Mouse (Mus musculus): ENCODE measurements at regions not wholly inside any gene's neighbourhood (a gene's known extent, or its start where the extent isn't known, plus 50 kb on each side); places are given as distances from the start of the nearest gene placed in this dataset.

DNA sequence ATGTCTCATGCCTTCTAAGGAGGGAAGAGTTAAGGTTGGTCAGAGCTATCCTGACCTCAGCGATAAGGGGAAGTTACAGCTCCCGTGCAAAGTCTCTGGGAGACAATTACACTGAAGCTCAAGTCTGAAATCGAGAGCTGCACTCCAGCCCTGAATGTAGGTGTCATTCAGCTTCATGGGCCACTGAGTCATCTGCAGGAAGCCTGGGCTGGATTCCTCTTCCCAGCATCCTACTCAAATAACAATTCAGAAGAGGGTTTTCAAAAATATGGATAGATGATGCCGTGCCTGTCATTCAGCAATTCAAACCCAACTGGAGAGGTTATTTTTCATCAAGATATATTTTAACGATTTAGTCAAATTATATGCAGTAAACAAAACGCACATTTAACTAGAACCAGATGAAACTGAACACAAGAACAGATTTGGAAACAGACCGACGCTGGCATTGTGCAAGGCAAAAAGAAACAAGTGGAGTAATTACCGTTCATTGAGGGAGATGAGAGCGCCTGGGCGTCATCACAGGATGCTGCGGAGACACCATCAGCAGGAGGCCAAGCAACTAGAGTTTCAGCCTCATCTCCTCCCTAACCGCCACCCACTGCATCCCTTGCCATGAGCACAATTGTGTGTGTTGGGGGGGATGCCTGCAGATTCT, 57.8 kb upstream of the Cfap46 start:
- ATAC-seq (ENCODE audit: low TSS enrichment), result peak; percentile 83

DNA sequence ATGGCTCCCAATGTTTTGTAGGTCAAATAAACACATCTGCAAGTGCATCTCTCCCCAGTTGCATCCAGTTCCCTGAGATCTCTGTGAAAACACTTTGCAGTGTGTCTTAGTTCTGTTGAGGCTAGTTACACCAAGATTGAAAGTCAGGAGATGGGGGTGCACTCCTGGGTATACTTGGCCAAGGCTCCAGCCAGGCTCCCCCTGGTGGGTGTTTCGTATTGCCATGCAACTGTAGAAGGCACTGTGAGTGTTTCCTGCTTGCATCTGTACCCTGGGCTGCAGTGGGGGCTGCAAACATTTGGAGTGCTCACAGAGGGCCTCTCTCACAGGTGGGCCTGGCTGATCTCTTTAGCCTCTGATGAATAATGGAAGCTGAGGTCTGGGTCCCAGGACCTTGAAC, 63.2 kb upstream of the Cfap46 start:
- peak; percentile 79; the same call in 1 of the 2 replicates for ATAC-seq (ENCODE audit: low TSS enrichment)

DNA sequence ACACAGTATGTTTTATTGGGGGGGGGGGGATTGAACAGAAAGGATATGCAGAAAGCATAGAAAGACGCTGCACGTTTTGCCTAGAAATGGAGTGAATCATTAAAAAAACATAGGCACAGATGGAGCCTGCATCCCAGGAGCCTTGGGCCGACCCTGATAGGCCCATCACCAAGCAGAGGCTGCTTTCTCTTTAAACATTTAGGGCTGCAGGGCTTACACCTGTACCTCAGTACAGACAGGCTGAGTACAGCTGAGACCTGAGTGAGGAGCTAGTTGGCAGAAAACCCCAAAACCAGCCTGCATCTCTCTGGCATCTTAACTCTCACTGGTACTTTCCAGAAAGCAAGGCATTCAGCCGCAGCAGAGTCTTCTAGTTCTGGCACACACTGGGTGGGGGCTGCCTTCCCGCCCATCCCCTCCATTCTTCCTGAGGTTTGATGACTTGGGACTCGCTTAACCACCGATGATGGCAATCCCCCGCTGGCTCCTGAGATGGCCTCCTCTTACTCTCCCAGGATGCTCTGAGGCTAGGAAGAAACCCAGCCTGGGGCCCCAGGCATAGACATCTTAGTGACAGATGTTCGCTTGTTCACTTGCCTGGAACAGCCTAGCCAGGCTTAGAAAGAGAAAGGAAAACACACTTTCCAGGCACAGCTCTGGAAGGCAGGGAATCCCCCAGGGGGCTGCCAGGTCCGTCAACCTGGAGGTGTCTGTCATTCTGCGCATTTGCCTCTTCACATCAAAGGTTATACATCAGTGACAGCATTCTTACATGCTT, 63.9 kb upstream of the Cfap46 start:
- ATAC-seq (ENCODE audit: low TSS enrichment), result peak; percentile 34; the same call in 1 of the 2 replicates

DNA sequence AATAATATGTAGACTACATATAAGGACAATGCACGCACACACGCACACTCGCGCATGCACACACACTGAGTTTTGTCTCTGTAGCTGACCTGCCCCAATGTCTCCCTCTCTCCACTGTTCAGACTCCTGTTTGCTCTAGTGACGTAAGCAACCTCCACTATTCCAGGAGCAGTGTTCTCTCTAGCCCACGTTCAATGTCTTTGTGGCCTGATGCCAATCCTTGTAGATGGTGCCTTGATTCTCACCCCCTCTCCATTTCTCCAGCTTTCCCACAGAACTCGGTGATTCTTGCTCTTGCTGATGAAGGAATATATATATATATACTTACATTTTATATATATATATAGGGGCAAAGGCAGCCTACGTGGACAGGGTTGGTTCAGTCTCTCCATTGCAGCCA, 71.4 kb upstream of the Cfap46 start:
- ATAC-seq (ENCODE audit: low TSS enrichment), result peak; percentile 50; the same call in 1 of the 2 replicates

DNA sequence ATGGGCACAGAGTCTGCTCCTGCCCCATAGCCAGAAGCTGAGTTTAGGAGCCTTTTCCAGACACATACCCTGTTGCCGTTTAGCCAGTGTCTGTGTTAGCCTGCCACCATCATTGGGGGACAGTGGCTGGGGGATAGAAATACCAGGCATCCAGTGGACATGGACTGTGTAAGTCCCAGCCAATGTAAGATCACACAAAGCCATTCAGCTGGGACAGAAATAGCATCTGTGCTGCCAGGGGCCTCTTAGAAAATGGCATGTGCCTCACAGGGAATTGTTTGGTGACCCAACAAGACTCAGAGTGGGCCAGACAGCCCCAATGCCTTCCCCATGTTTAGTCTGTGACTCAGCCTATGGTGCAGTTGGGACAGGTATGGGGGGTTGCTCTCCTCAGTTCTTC, 71.5 kb upstream of the Adgra1 start:
- no peak for ATAC-seq (ENCODE audit: low TSS enrichment)

DNA sequence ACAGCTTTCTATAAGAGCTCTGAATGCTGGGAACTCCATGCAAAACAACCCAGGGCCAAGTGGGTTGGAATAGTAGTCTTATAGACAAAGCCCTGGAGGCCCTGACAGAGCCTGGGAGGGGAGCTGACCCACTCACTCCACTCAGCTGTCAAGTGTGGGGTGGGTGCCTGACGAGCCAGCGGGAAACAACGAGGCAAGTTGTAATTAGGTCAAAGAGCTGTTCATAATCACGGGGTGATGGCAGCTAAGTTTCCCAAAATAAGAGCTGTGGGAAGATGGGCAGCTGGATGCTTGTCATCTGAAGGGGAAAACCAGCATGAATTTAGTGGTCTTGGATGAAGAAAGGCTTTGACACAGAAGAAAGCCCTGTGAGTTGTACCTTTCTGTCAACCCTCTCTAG, 70.7 kb upstream of the Adgra1 start:
- ATAC-seq (ENCODE audit: low TSS enrichment), result no peak

DNA sequence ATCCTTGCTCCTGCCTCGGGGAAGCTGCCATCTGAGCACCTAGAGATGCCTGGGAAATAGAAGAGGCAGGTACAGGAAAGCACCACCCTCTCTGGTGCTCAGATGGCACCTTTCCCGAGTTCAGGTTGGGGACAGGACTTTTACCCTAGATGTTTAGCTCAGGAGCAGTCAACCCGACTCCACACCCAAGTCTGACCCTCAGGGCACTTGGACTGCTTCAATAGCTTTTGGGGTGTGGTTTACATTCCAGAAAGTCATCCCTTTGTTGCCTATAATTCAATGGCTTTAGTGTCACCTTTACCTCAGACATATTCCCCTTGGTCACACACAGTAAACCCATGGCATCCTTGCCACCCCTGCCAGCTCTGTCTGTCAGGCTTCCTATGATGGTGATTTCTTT, 67.7 kb upstream of the Adgra1 start:
- ATAC-seq (ENCODE audit: low TSS enrichment), result no peak

DNA sequence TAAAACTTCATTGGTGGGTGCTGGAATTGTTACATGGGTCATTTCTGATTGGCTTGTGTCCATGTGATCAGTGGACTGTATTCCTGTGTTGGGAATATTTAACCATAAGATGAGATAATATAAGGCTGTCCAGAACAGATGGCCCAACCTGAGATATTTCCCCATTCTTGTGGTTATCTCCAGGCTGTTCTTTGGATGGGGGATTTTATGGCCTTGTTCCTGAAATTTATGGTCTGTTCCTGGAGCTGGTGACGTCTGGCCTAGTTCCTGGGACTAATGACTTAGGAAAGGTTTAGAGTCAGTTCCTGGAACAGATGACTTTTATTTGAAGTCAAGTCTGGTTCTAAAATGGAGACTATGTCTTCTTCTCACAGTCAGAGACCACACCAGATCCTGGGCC, 64.8 kb upstream of the Adgra1 start:
- ATAC-seq (ENCODE audit: low TSS enrichment), result no peak

DNA sequence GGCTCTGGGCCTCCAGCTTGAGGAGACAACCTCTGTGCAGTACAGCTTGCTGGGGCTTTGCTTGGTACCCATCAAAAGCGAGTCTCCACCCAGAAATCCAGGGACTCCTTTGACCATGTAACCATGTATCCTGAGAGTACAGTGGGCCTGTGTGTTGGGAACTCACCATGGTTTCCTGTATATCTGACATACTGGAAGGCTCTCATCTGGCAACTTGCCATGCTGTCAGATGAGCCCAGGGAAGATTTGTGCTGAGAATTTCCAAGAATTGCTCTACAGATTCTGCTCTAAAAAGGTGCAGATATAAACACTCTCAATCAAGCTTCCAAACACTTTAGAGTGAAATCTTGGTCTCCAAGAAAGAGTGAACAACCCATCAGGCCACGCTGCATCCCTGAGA, 56.7 kb upstream of the Adgra1 start:
- ATAC-seq (ENCODE audit: low TSS enrichment), result no peak

DNA sequence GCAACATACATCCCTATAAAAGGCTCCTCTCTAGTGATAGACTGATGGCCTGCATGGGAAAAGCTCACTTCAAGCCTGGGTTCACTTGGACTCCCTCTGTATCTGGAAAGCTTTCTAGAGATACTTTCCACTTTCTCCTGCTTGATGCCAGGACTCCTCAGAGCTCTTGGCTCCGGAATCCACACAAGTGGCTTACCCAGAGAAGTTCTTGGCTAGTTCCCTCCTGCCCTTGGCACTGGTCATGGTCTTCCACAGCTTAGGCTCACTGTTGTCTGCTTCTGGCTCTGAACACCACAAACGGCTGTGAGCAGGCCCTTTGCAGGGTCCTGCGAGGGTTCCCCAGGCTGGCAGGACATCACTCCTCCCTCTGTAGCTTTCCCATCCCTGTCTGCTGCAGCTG, 54.1 kb upstream of the Adgra1 start:
- no peak for ATAC-seq (ENCODE audit: low TSS enrichment)

DNA sequence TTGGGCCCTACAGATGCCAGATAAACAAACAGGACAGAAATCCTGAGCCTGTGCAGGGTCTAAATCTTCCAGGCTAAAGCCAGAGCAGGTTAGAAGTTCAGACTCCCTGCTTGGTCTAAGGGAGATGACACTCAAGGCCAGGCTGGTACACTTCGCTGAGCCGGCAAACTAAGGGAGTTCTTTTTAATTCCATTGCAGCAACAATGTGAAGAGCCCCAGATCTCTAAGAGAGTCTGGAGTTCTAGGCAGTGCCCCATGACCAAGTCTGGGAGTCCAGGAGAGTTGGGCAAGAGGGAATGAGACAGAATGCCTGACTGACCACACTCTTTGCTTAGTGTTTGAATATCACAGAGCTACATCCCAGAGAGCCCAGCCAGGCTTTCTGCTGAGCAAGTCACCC, 52.5 kb upstream of the Adgra1 start:
- ATAC-seq (ENCODE audit: low TSS enrichment), result no peak
